Mouse (Mus musculus): ENCODE data around the gene Obsl1.

Gene Obsl1

GRCm38 (mm10) chr1:75505956-75506831 is at the start of gene Obsl1:
Gene Obsl1 (minus strand): TSS chr1:75506452.
- DNase-seq (ENCODE audit: low read depth, low spot score): no peak

GRCm38 (mm10) chr1:75555680-75556079 is 49.4 kb upstream of the Obsl1 start:
- DNase-seq (ENCODE audit: low read depth, low spot score): no peak

GRCm38 (mm10) chr1:75550586-75550985 is 44.3 kb upstream of the Obsl1 start:
- no peak for DNase-seq (ENCODE audit: low read depth, low spot score)

GRCm38 (mm10) chr1:75549289-75550279 is 43.3 kb upstream of the Obsl1 start:
- DNase-seq (ENCODE audit: low read depth, low spot score): no peak

GRCm38 (mm10) chr1:75548871-75549270 is 42.6 kb upstream of the Obsl1 start:
- DNase-seq (ENCODE audit: low read depth, low spot score): no peak

- DNase-seq (ENCODE audit: low read depth, low spot score): no peak
These were observed 41.8 kb upstream of the Obsl1 start for GRCm38 (mm10) chr1:75548083-75548482.

GRCm38 (mm10) chr1:75547351-75547750 is 41.1 kb upstream of the Obsl1 start:
- DNase-seq (ENCODE audit: low read depth, low spot score): no peak

GRCm38 (mm10) chr1:75545965-75546956 is 40.0 kb upstream of the Obsl1 start, which contains the start of gene Slc4a3:
Gene Slc4a3 (plus strand): TSS chr1:75546266.
- no peak for DNase-seq (ENCODE audit: low read depth, low spot score)

- DNase-seq (ENCODE audit: low read depth, low spot score): no peak
These were observed 38.1 kb upstream of the Obsl1 start for GRCm38 (mm10) chr1:75544351-75544750.

- DNase-seq (ENCODE audit: low read depth, low spot score): no peak
These were observed 35.2 kb upstream of the Obsl1 start for GRCm38 (mm10) chr1:75541496-75541895.

GRCm38 (mm10) chr1:75538597-75539190 is 32.4 kb upstream of the Obsl1 start:
- DNase-seq (ENCODE audit: low read depth, low spot score): no peak

- DNase-seq (ENCODE audit: low read depth, low spot score): no peak
These were observed 31.3 kb upstream of the Obsl1 start for GRCm38 (mm10) chr1:75537587-75537986.

GRCm38 (mm10) chr1:75533325-75534252 is 27.3 kb upstream of the Obsl1 start:
- no peak for DNase-seq (ENCODE audit: low read depth, low spot score)

GRCm38 (mm10) chr1:75532280-75533172 is 26.3 kb upstream of the Obsl1 start:
- DNase-seq (ENCODE audit: low read depth, low spot score): no peak

- no peak for DNase-seq (ENCODE audit: low read depth, low spot score)
These were observed 24.3 kb upstream of the Obsl1 start for GRCm38 (mm10) chr1:75530546-75530945.

- no peak for DNase-seq (ENCODE audit: low read depth, low spot score)
These were observed 18.4 kb upstream of the Obsl1 start for GRCm38 (mm10) chr1:75524679-75525078.

- DNase-seq (ENCODE audit: low read depth, low spot score): peak; percentile 74
These were observed 15.2 kb upstream of the Obsl1 start, which contains the start of gene Stk11ip for GRCm38 (mm10) chr1:75521321-75522031. Gene Stk11ip (plus strand): TSS chr1:75521529.

- DNase-seq (ENCODE audit: low read depth, low spot score): no peak
These were observed 13.3 kb upstream of the Obsl1 start for GRCm38 (mm10) chr1:75519576-75519975.

Measured in WW6 (cell line).